Mouse (Mus musculus) adrenal gland, adult 2 months (tissue): ENCODE results near the gene Glyr1. TPM values are rescaled to one million over a fixed set of nuclear protein-coding genes. Genes with fewer than 3 reads are reported as not detected.

Experiments
- polyA plus RNA-seq: library from polyadenylated mRNA; depleted of rRNA; stranded (reverse); fragments of >200 nt; gene quantifications from 2 replicates; pipeline ENCODE4 v1.2.3, GENCODE M21; 2012; rRNA removed
- total RNA-seq, 2 experiments: library from RNA; stranded (reverse); gene quantifications; 2 replicates each; pipeline ENCODE4 v1.2.3; 2021

Gene Glyr1
- total and polyA plus RNA-seq, 3 experiments, result 71.3 to 96.5 (median 92.6) TPM

Other genes starting within 250 kb of the Glyr1 start
- gene 4930562C15Rik, start 214.4 kb downstream of the Glyr1 start, total RNA-seq, result not detected
- gene 4930562C15Rik, start 214.4 kb downstream of the Glyr1 start, polyA plus RNA-seq, result not detected in 2 replicates
- 10 to 100 TPM; 32.8 to 37.8 TPM for gene Ubald1, start 169.5 kb downstream of the Glyr1 start, total RNA-seq
- gene Ubald1, start 169.5 kb downstream of the Glyr1 start, polyA plus RNA-seq, result 59.7 and 68.0 TPM in 2 replicates
- 10 to 100 TPM; 79.3 to 87.4 TPM for gene Mgrn1, start 163.6 kb downstream of the Glyr1 start, total RNA-seq
- 134 and 157 TPM in 2 replicates for gene Mgrn1, start 163.6 kb downstream of the Glyr1 start, polyA plus RNA-seq
- gene Nudt16l1, start 111.1 kb downstream of the Glyr1 start, total RNA-seq, result 10 to 100 TPM; 50.6 to 67.6 TPM
- 125 and 130 TPM in 2 replicates for gene Nudt16l1, start 111.1 kb downstream of the Glyr1 start, polyA plus RNA-seq
- 10 to 100 TPM; 30.8 to 33.9 TPM for gene Anks3, start 85.7 kb downstream of the Glyr1 start, total RNA-seq
- gene Anks3, start 85.7 kb downstream of the Glyr1 start, polyA plus RNA-seq, result 39.2 and 45.3 TPM in 2 replicates
- gene Sept12, start 52.0 kb downstream of the Glyr1 start, total RNA-seq, result not detected
- gene Sept12, start 52.0 kb downstream of the Glyr1 start, polyA plus RNA-seq, result not detected in 2 replicates
- gene Smim22, start 42.6 kb downstream of the Glyr1 start, total RNA-seq, result not detected
- 0.38 TPM in 1 of 2 replicates, not detected in the other for gene Smim22, start 42.6 kb downstream of the Glyr1 start, polyA plus RNA-seq
- 10 to 100 TPM; 16.9 to 28.1 TPM for gene Rogdi, start 36.3 kb downstream of the Glyr1 start, total RNA-seq
- 83.9 and 99.3 TPM in 2 replicates for gene Rogdi, start 36.3 kb downstream of the Glyr1 start, polyA plus RNA-seq
- gene Ubn1, start 194 bp upstream of the Glyr1 start, total RNA-seq, result 10 to 100 TPM; 25.2 to 34.0 TPM
- 18.6 and 18.9 TPM in 2 replicates for gene Ubn1, start 194 bp upstream of the Glyr1 start, polyA plus RNA-seq
- 1 to 10 TPM; 2.0 to 6.5 TPM for gene Ppl, start 82.6 kb upstream of the Glyr1 start, total RNA-seq
- 0.59 and 0.66 TPM in 2 replicates for gene Ppl, start 82.6 kb upstream of the Glyr1 start, polyA plus RNA-seq
- under 1 TPM in 1 of 2 experiments, not detected in 1; 0.07 TPM for gene Sec14l5, start 97.2 kb upstream of the Glyr1 start, total RNA-seq
- gene Sec14l5, start 97.2 kb upstream of the Glyr1 start, polyA plus RNA-seq, result 0.13 and 0.15 TPM in 2 replicates
- gene Nagpa, start 154.1 kb upstream of the Glyr1 start, total RNA-seq, result 10 to 100 TPM; 26.0 to 28.7 TPM
- 64.5 and 69.5 TPM in 2 replicates for gene Nagpa, start 154.1 kb upstream of the Glyr1 start, polyA plus RNA-seq
- gene AU021092, start 172.4 kb upstream of the Glyr1 start, total RNA-seq, result 10 to 100 TPM; 20.4 to 25.4 TPM
- 24.0 and 26.0 TPM in 2 replicates for gene AU021092, start 172.4 kb upstream of the Glyr1 start, polyA plus RNA-seq
- gene Alg1, start 183.8 kb upstream of the Glyr1 start, total RNA-seq, result 10 to 100 TPM; 32.5 to 36.2 TPM
- gene Alg1, start 183.8 kb upstream of the Glyr1 start, polyA plus RNA-seq, result 89.1 and 91.3 TPM in 2 replicates
- 10 to 100 TPM; 21.7 to 30.9 TPM for gene Eef2kmt, start 206.1 kb upstream of the Glyr1 start, total RNA-seq
- gene Eef2kmt, start 206.1 kb upstream of the Glyr1 start, polyA plus RNA-seq, result 72.7 and 79.6 TPM in 2 replicates